Mouse (Mus musculus): Measurements from ENCODE around the gene Grid2. TPM values are rescaled to one million over a fixed set of nuclear protein-coding genes. Genes with fewer than 3 reads are reported as not detected.

Grid2 gene
- polyA plus RNA-seq, 1 experiment from 2014 or later = 0.38 TPM

GRCm38 (mm10) chr6:63259764-63260163, 4.1 kb downstream of the Grid2 start:
- 63% methylated on average over 9 of the region's 9 CpGs for WGBS

DNA sequence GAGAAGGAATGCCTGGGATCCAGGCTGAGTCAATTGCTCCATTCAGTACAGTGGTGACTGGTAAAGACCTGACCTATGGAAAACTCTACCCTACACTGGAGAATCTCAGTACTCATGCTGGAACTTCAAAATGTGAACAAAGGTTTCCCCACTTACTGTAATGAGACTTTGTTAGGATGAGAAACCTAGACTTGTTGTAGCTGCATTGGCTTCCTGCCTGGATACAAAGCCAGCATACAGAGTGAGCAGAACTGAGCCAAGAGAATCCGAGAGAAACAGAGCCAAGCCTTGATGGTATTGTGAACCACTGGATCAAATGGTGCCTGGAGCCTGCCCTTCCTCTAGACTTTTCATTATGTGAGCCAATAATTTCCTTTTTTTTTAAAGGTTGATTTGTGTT, 28.7 kb downstream of the Grid2 start:
- 50% methylated on average over 1 of the region's 1 CpGs for WGBS

More at GRCm38 (mm10) chr6:63259764-63260163, 4.1 kb downstream of the Grid2 start:
- TF ChIP-seq CTCF (IDR thresholded peaks at IDR 0.05; ENCODE audit: low read depth) (no peak), EP300 (optimal IDR thresholded peaks at IDR 0.05) (no peak)
- Histone ChIP-seq H3K27ac (replicated peaks) (no peak overlapping the region), H3K4me3 (ENCODE audit: low read depth, low read length) (no peak overlapping the region), H3K9ac (ENCODE audit: low read length) (no peak overlapping the region), H3K27me3 (ENCODE audit: control insufficient read depth, insufficient read depth, low read length) (no peaks in the 10 kb centered on the region; the same call in 1 of the 2 replicates), H3K36me3 (ENCODE audit: control insufficient read depth, insufficient read depth, low read length) (no peaks in the 10 kb centered on the region), H3K4me1 (replicated peaks; ENCODE audit: control insufficient read depth, insufficient read depth) (0 out of 2 replicates have a peak, but pooled peaks cover 2% of the 10 kb centered on the region), H3K9me3 (ENCODE audit: control insufficient read depth, low read length) (no peaks in the 10 kb centered on the region), H3K4me2 (replicated peaks; ENCODE audit: low read depth) (no peak overlapping the region)
- ATAC-seq (ENCODE audit: low FRiP score, low TSS enrichment) (no peak), DNase-seq (ENCODE audit: low spot score) (no peak)

GRCm38 (mm10) chr6:63342438-63343004, 86.8 kb downstream of the Grid2 start:
- no peaks in the 10 kb centered on the region for H3K36me3 ChIP-seq (ENCODE audit: control insufficient read depth, insufficient read depth, low read length)
- no peaks in the 10 kb centered on the region for H3K4me1 ChIP-seq (replicated peaks; ENCODE audit: control insufficient read depth, insufficient read depth)
- H3K27ac ChIP-seq (replicated peaks) = no peak overlapping the region
- WGBS = 69% methylated on average over 3 of the region's 3 CpGs
- no peak overlapping the region for H3K4me2 ChIP-seq (replicated peaks; ENCODE audit: low read depth)
- TF ChIP-seq EP300 (optimal IDR thresholded peaks at IDR 0.05) = no peak
- TF ChIP-seq CTCF (IDR thresholded peaks at IDR 0.05; ENCODE audit: low read depth) = no peak
- H3K4me3 ChIP-seq (ENCODE audit: low read depth, low read length) = no peak overlapping the region
- ATAC-seq (ENCODE audit: low FRiP score, low TSS enrichment) (no peak), DNase-seq (ENCODE audit: low spot score) (no peak)
- H3K9ac ChIP-seq (ENCODE audit: low read length) = no peak overlapping the region
- no peaks in the 10 kb centered on the region for H3K27me3 ChIP-seq (ENCODE audit: control insufficient read depth, insufficient read depth, low read length)
- no peaks in the 10 kb centered on the region for H3K9me3 ChIP-seq (ENCODE audit: control insufficient read depth, low read length)

More for the DNA sequence above, 28.7 kb downstream of the Grid2 start:
- Histone ChIP-seq H3K36me3 (ENCODE audit: control insufficient read depth, insufficient read depth, low read length) (no peaks in the 10 kb centered on the region), H3K27me3 (ENCODE audit: control insufficient read depth, insufficient read depth, low read length) (no peaks in the 10 kb centered on the region), H3K9me3 (ENCODE audit: control insufficient read depth, low read length) (no peaks in the 10 kb centered on the region), H3K27ac (replicated peaks) (no peak overlapping the region), H3K4me3 (ENCODE audit: low read depth, low read length) (no peak overlapping the region), H3K4me2 (replicated peaks; ENCODE audit: low read depth) (no peak overlapping the region), H3K9ac (ENCODE audit: low read length) (no peak overlapping the region), H3K4me1 (replicated peaks; ENCODE audit: control insufficient read depth, insufficient read depth) (no peaks in the 10 kb centered on the region)
- ATAC-seq (ENCODE audit: low FRiP score, low TSS enrichment) = no peak
- no peak for TF ChIP-seq CTCF (IDR thresholded peaks at IDR 0.05; ENCODE audit: low read depth)
- no peak for TF ChIP-seq EP300 (optimal IDR thresholded peaks at IDR 0.05)
- DNase-seq (ENCODE audit: low spot score) = no peak

DNA sequence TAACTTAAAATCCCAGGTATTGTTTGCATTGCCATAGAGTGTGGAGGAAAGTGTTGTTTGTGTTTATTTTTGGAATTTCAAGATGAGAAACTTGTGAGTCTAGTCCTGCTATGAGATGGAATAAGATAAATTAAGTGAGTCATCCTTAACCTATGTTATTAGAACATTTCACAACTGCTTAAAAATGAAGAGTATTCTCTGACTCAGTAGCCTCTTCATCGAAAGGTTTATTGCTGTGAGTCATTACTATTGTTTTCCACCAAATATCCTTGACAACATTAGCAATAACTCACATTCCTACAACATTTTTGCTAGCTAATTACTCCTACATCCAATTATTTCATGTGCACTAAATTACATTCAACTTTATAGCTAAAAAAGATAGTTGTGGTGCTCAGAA, 91.3 kb downstream of the Grid2 start:
- no peak overlapping the region for H3K4me3 ChIP-seq (ENCODE audit: low read depth, low read length)
- H3K27ac ChIP-seq (replicated peaks) = no peak overlapping the region
- TF ChIP-seq EP300 (optimal IDR thresholded peaks at IDR 0.05) (no peak), CTCF (IDR thresholded peaks at IDR 0.05; ENCODE audit: low read depth) (no peak)
- H3K9me3 ChIP-seq (ENCODE audit: control insufficient read depth, low read length) = no peaks in the 10 kb centered on the region
- H3K4me2 ChIP-seq (replicated peaks; ENCODE audit: low read depth) = no peak overlapping the region
- WGBS = 58% methylated on average over 1 of the region's 1 CpGs
- ATAC-seq (ENCODE audit: low FRiP score, low TSS enrichment) (no peak), DNase-seq (ENCODE audit: low spot score) (no peak)
- H3K9ac ChIP-seq (ENCODE audit: low read length) = no peak overlapping the region
- H3K36me3 ChIP-seq (ENCODE audit: control insufficient read depth, insufficient read depth, low read length) = no peaks in the 10 kb centered on the region
- H3K4me1 ChIP-seq (replicated peaks; ENCODE audit: control insufficient read depth, insufficient read depth) = no peaks in the 10 kb centered on the region
- H3K27me3 ChIP-seq (ENCODE audit: control insufficient read depth, insufficient read depth, low read length) = no peaks in the 10 kb centered on the region

- H3K9ac ChIP-seq (ENCODE audit: low read length) = no peak overlapping the region
- no peaks in the 10 kb centered on the region for H3K27me3 ChIP-seq (ENCODE audit: control insufficient read depth, insufficient read depth, low read length)
- WGBS = 60% methylated on average over 1 of the region's 1 CpGs
- no peak overlapping the region for H3K4me3 ChIP-seq (ENCODE audit: low read depth, low read length)
- no peak for ATAC-seq (ENCODE audit: low FRiP score, low TSS enrichment)
- TF ChIP-seq EP300 (optimal IDR thresholded peaks at IDR 0.05) (no peak), CTCF (IDR thresholded peaks at IDR 0.05; ENCODE audit: low read depth) (peak; percentile 37)
- H3K27ac ChIP-seq (replicated peaks) = no peak overlapping the region
- H3K36me3 ChIP-seq (ENCODE audit: control insufficient read depth, insufficient read depth, low read length) = no peaks in the 10 kb centered on the region
- DNase-seq (ENCODE audit: low spot score) = no peak
- no peak overlapping the region for H3K4me2 ChIP-seq (replicated peaks; ENCODE audit: low read depth)
- H3K4me1 ChIP-seq (replicated peaks; ENCODE audit: control insufficient read depth, insufficient read depth) = no peaks in the 10 kb centered on the region
- no peaks in the 10 kb centered on the region for H3K9me3 ChIP-seq (ENCODE audit: control insufficient read depth, low read length)
Observed at GRCm38 (mm10) chr6:63381061-63381611, 125.5 kb downstream of the Grid2 start.

GRCm38 (mm10) chr6:63401698-63402097, 146.0 kb downstream of the Grid2 start:
- Histone ChIP-seq H3K9me3 (ENCODE audit: control insufficient read depth, low read length) (no peaks in the 10 kb centered on the region), H3K36me3 (ENCODE audit: control insufficient read depth, insufficient read depth, low read length) (no peaks in the 10 kb centered on the region), H3K9ac (ENCODE audit: low read length) (no peak overlapping the region), H3K4me1 (replicated peaks; ENCODE audit: control insufficient read depth, insufficient read depth) (no peaks in the 10 kb centered on the region), H3K4me2 (replicated peaks; ENCODE audit: low read depth) (no peak overlapping the region), H3K27me3 (ENCODE audit: control insufficient read depth, insufficient read depth, low read length) (no peaks in the 10 kb centered on the region), H3K4me3 (ENCODE audit: low read depth, low read length) (no peak overlapping the region), H3K27ac (replicated peaks) (no peak overlapping the region)
- DNase-seq (ENCODE audit: low spot score) (no peak), ATAC-seq (ENCODE audit: low FRiP score, low TSS enrichment) (no peak)
- 79% methylated on average over 3 of the region's 3 CpGs for WGBS
- no peak for TF ChIP-seq CTCF (IDR thresholded peaks at IDR 0.05; ENCODE audit: low read depth)
- TF ChIP-seq EP300 (optimal IDR thresholded peaks at IDR 0.05) = no peak

All from stomach, postnatal 0 days (tissue).